Mouse (Mus musculus) skeletal muscle tissue, postnatal 0 days (tissue): ENCODE measurements around the gene Tmprss11d. TPM values are rescaled to one million over a fixed set of nuclear protein-coding genes. Genes with fewer than 3 reads are reported as not detected.

Source experiments
- polyA plus RNA-seq: library from polyadenylated mRNA; unstranded; fragments of >200 nt; fragmentation: Nextera tagmentation; extraction: Ambion mirVana; gene quantifications from 2 replicates; pipeline ENCODE4 v1.2.1, GENCODE M21; 2015

Tmprss11d gene
- polyA plus RNA-seq: not detected in 2 replicates

GRCm38 (mm10) chr5:86373320-86373719 lies at the start of gene Tmprss11d:
Gene Tmprss11d, minus strand, starts transcription at chr5:86373420.

DNA sequence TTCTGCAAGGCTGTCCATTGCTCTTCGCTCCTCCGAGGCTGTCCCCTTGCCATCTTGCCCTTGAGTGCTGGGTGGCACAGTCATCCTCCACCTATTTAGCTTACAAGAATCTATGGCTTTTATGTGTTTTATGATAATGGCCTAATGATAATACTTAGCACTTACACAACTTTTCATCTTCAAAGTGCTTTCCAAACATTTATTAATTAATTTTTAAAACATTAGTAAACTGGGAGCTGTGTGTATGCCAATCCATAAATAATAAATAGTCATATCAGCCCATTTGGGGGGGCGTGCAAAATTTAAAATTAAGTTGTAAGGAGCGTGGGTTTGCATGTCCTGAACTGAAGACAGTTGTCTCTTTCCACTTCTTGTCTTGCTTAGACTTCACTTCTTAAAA lies 84.0 kb downstream of the Tmprss11d start, which contains the start of gene Tmprss11c:
Gene Tmprss11c, minus strand, starts transcription at position 101 of the 400 bp plus-strand sequence.

Other genes with a start within 250 kb of the Tmprss11d start
- 2.8 and 3.8 TPM in 2 replicates for gene Uba6, start 200.6 kb downstream of the Tmprss11d start, polyA plus RNA-seq
- gene Gnrhr, start 175.5 kb downstream of the Tmprss11d start, polyA plus RNA-seq: not detected in 2 replicates
- gene Tmprss11c, start 84.1 kb downstream of the Tmprss11d start, polyA plus RNA-seq: not detected in 2 replicates
- not detected in 2 replicates for gene Tmprss11a, start 95.6 kb upstream of the Tmprss11d start, polyA plus RNA-seq
- gene Tmprss11g, start 145.2 kb upstream of the Tmprss11d start, polyA plus RNA-seq: not detected in 2 replicates